Comparison of ENCODE assay signal across 25 mouse cellular contexts in the genomic region with DNA sequence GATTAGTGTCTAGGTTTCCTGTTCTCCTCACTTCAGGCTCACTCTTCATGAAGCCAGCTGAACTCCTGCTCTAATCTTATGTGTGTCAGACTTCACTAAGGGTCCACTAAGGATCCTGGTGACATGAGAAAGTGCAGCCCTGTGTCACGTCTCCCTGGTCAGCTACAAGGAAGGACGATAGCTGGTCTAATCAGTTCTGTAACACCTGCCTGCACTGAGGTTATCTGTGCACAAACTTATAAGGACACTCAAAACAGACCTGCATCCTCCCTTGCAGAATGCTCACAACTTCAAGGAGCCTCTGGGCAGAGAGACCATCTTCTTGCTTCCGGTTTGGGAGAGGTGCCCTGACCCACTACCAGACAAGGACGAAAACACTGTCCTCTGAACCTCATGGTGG.
DNase-seq lines count a peak whose midpoint lies in the region; ATAC-seq and TF ChIP-seq lines count a peak whose summit lies in the region.
"Had no signal": no experiment of that assay in that cellular context is flagged by ENCODE, and none has a peak within 500 bp of the region (broad histone marks: within the 10 kb centered on the region; RNA-seq: fewer than 3 reads in every experiment).

No protein-coding gene starts in this region.

- no peak for TF ChIP-seq CTCF in gastrocnemius, adult 2 months (IDR thresholded peaks at IDR 0.05)
- TF ChIP-seq CTCF in testis, adult 2 months (IDR thresholded peaks at IDR 0.05; ENCODE audit: control insufficient read depth, insufficient read depth, insufficient replicate concordance, low read depth, low read length): no peak

- H3K9me3 ChIP-seq in liver, embryonic 15.5 days (replicated peaks): no peaks in the 10 kb centered on the region
- H3K9me3 ChIP-seq in midbrain, embryonic 14.5 days (ENCODE audit: control insufficient read depth, low read length): no peaks in the 10 kb centered on the region
- H3K9me3 ChIP-seq: embryonic facial prominence, embryonic 15.5 days; G1E; heart, embryonic 10.5 days; heart, embryonic 15.5 days; hindbrain, embryonic 10.5 days had no signal

- DNase-seq in gastrocnemius, adult 2 months: no peak
- DNase-seq in gastrocnemius, postnatal 10 days: no peak
- DNase-seq in testis, postnatal 10 days (ENCODE audit: low spot score): no peak
- no peak for DNase-seq in cerebellum, postnatal 25 days
- DNase-seq in midbrain, embryonic 14.5 days: no peak
- DNase-seq in left cerebral cortex, adult 18-20 months (ENCODE audit: low spot score in 2 of 2): no peak
- DNase-seq: adrenal gland, adult 8-10 months; adrenal gland, postnatal 36 days; B cell, adult 2 months; cerebellum, adult 2 months; cerebellum, postnatal 10 days; embryo, embryonic 11 days; gastrocnemius, postnatal 25 days; heart, postnatal 14 days had no signal

- ATAC-seq in liver, embryonic 15.5 days (ENCODE audit: insufficient read depth): peak; percentile 82
- no peak for ATAC-seq in midbrain, embryonic 14.5 days (ENCODE audit: low FRiP score, low TSS enrichment)
- ATAC-seq: CD4-positive, CD25-positive, alpha-beta regulatory T cell, adult 4 months; forebrain, embryonic 16.5 days had no signal

- TF ChIP-seq POLR2A in testis, adult 2 months (IDR thresholded peaks at IDR 0.05; ENCODE audit: control insufficient read depth, low read depth, low read length): no peak

- H3K36me3 ChIP-seq in testis, adult 2 months (ENCODE audit: control insufficient read depth, insufficient read depth, low read length): no peaks in the 10 kb centered on the region
- H3K36me3 ChIP-seq in liver, embryonic 15.5 days (replicated peaks): no peaks in the 10 kb centered on the region
- no peaks in the 10 kb centered on the region for H3K36me3 ChIP-seq in midbrain, embryonic 14.5 days (ENCODE audit: control insufficient read depth, insufficient read depth, low read length)
- H3K36me3 ChIP-seq: embryonic facial prominence, embryonic 15.5 days; G1E; heart, embryonic 15.5 days; hindbrain, embryonic 10.5 days had no signal

- H3K4me2 ChIP-seq in liver, embryonic 15.5 days: 0 out of 2 replicates have a peak overlapping the region, but pooled peaks have one; percentile 2
- no peak overlapping the region for H3K4me2 ChIP-seq in midbrain, embryonic 14.5 days (ENCODE audit: low read length)
- H3K4me2 ChIP-seq: embryonic facial prominence, embryonic 15.5 days; heart, embryonic 15.5 days; hindbrain, embryonic 14.5 days had no signal

- no peak overlapping the region for H3K4me3 ChIP-seq in gastrocnemius, adult 2 months
- H3K4me3 ChIP-seq in testis, adult 2 months (ENCODE audit: control insufficient read depth, low read depth, low read length): no peak overlapping the region
- no peak overlapping the region for H3K4me3 ChIP-seq in liver, embryonic 15.5 days (replicated peaks)
- H3K4me3 ChIP-seq in midbrain, embryonic 14.5 days (replicated peaks; ENCODE audit: low read depth, low read length): no peak overlapping the region
- H3K4me3 ChIP-seq: embryonic facial prominence, embryonic 15.5 days; erythroblast, embryonic 14.5 days; heart, embryonic 10.5 days; heart, embryonic 15.5 days; hindbrain, embryonic 10.5 days had no signal

- no peak overlapping the region for H3K9ac ChIP-seq in liver, embryonic 15.5 days
- no peak overlapping the region for H3K9ac ChIP-seq in midbrain, embryonic 14.5 days (replicated peaks; ENCODE audit: low read length)
- H3K9ac ChIP-seq: embryonic facial prominence, embryonic 15.5 days; heart, embryonic 15.5 days; hindbrain, embryonic 14.5 days had no signal

- 35% methylated on average over 4 of the region's 4 CpGs for WGBS in liver, embryonic 15.5 days (ENCODE audit: insufficient replicate concordance)
- WGBS in midbrain, embryonic 14.5 days: 89% methylated on average over 4 of the region's 4 CpGs

- no peaks in the 10 kb centered on the region for H3K27me3 ChIP-seq in testis, adult 2 months (ENCODE audit: control insufficient read depth, insufficient read depth, low read length)
- no peaks in the 10 kb centered on the region for H3K27me3 ChIP-seq in liver, embryonic 15.5 days
- no peaks in the 10 kb centered on the region for H3K27me3 ChIP-seq in midbrain, embryonic 14.5 days (ENCODE audit: control insufficient read depth, insufficient read depth, low read length)
- H3K27me3 ChIP-seq: embryonic facial prominence, embryonic 15.5 days; heart, embryonic 15.5 days had no signal

- H3K27ac ChIP-seq in gastrocnemius, adult 2 months: peak overlapping the region; percentile 21; the same call in 1 of the 2 replicates
- peak overlapping the region; percentile 42; the same call in 1 of the 2 replicates for H3K27ac ChIP-seq in testis, adult 2 months (ENCODE audit: control insufficient read depth, insufficient read depth, low read depth, low read length)
- H3K27ac ChIP-seq in liver, embryonic 15.5 days (replicated peaks): no peak overlapping the region
- no peak overlapping the region for H3K27ac ChIP-seq in midbrain, embryonic 14.5 days (replicated peaks; ENCODE audit: low read depth, low read length)
- H3K27ac ChIP-seq: embryonic facial prominence, embryonic 15.5 days; heart, embryonic 10.5 days; heart, embryonic 15.5 days; hindbrain, embryonic 10.5 days; hindbrain, embryonic 14.5 days had no signal

- intact Hi-C loops in gastrocnemius, adult 2 months (cut with DNase I): no loop called here

- no peaks in the 10 kb centered on the region for H3K4me1 ChIP-seq in testis, adult 2 months (ENCODE audit: control insufficient read depth, insufficient read depth, low read length)
- H3K4me1 ChIP-seq in liver, embryonic 15.5 days (replicated peaks): peaks cover 35% of the 10 kb centered on the region
- peaks cover under 1% of the 10 kb centered on the region; the same call in 1 of the 2 replicates for H3K4me1 ChIP-seq in midbrain, embryonic 14.5 days (ENCODE audit: control insufficient read depth, insufficient read depth, low read length)

Comparison
In these comparisons a context has a peak if more than half of its experiments do, and no peak if none do; other contexts are left out.
1. H3K27ac ChIP-seq: peak in gastrocnemius, adult 2 months (single experiment) and testis, adult 2 months (single experiment); none in liver, embryonic 15.5 days (single experiment) and midbrain, embryonic 14.5 days (single experiment).